Mouse (Mus musculus): ENCODE results near the gene Mt1. TPM values are rescaled to one million over a fixed set of nuclear protein-coding genes. Genes with fewer than 3 reads are reported as not detected.

Mt1 gene
- polyA plus RNA-seq, 1 experiment from 2014 or later: 858 TPM

GRCm38 (mm10) chr8:94209639-94210038, 30.8 kb downstream of the Mt1 start:
- Histone ChIP-seq H3K4me3 (ENCODE audit: low read depth, low read length) (no peak overlapping the region), H3K9me3 (ENCODE audit: low read length) (no peaks in the 10 kb centered on the region), H3K27me3 (replicated peaks; ENCODE audit: insufficient read depth, low read length) (no peaks in the 10 kb centered on the region), H3K4me1 (ENCODE audit: insufficient read depth, low read depth, low read length) (0 out of 2 replicates have a peak, but pooled peaks cover 4% of the 10 kb centered on the region), H3K36me3 (ENCODE audit: insufficient read depth, low read length) (no peaks in the 10 kb centered on the region), H3K27ac (ENCODE audit: low read length) (no peak overlapping the region), H3K4me2 (replicated peaks; ENCODE audit: low read depth, low read length) (no peak overlapping the region), H3K9ac (replicated peaks; ENCODE audit: low read depth) (no peak overlapping the region)
- DNase-seq (ENCODE audit: low spot score) (no peak), ATAC-seq (no peak)
- WGBS: 66% methylated on average over 6 of the region's 6 CpGs
- TF ChIP-seq CTCF (IDR thresholded peaks at IDR 0.05) (no peak), EP300 (IDR thresholded peaks at IDR 0.05) (no peak)

GRCm38 (mm10) chr8:94210225-94210624, 31.3 kb downstream of the Mt1 start:
- WGBS: 71% methylated on average over 3 of the region's 3 CpGs
- no peak overlapping the region for H3K27ac ChIP-seq (ENCODE audit: low read length)
- ATAC-seq (no peak), DNase-seq (ENCODE audit: low spot score) (no peak)
- no peaks in the 10 kb centered on the region for H3K36me3 ChIP-seq (ENCODE audit: insufficient read depth, low read length)
- no peak overlapping the region for H3K4me3 ChIP-seq (ENCODE audit: low read depth, low read length)
- TF ChIP-seq EP300 (IDR thresholded peaks at IDR 0.05) (no peak), CTCF (IDR thresholded peaks at IDR 0.05) (no peak)
- no peaks in the 10 kb centered on the region for H3K27me3 ChIP-seq (replicated peaks; ENCODE audit: insufficient read depth, low read length)
- no peaks in the 10 kb centered on the region for H3K9me3 ChIP-seq (ENCODE audit: low read length)
- H3K9ac ChIP-seq (replicated peaks; ENCODE audit: low read depth): no peak overlapping the region
- H3K4me2 ChIP-seq (replicated peaks; ENCODE audit: low read depth, low read length): no peak overlapping the region
- 0 out of 2 replicates have a peak, but pooled peaks cover 7% of the 10 kb centered on the region for H3K4me1 ChIP-seq (ENCODE audit: insufficient read depth, low read depth, low read length)

GRCm38 (mm10) chr8:94213819-94214218, 34.9 kb downstream of the Mt1 start:
- Histone ChIP-seq H3K36me3 (ENCODE audit: insufficient read depth, low read length) (no peaks in the 10 kb centered on the region), H3K4me3 (ENCODE audit: low read depth, low read length) (no peak overlapping the region), H3K27me3 (replicated peaks; ENCODE audit: insufficient read depth, low read length) (no peaks in the 10 kb centered on the region), H3K27ac (ENCODE audit: low read length) (peak overlapping the region; percentile 34), H3K9ac (replicated peaks; ENCODE audit: low read depth) (no peak overlapping the region), H3K4me1 (ENCODE audit: insufficient read depth, low read depth, low read length) (0 out of 2 replicates have a peak, but pooled peaks cover 8% of the 10 kb centered on the region), H3K4me2 (replicated peaks; ENCODE audit: low read depth, low read length) (peak overlapping the region; percentile 83), H3K9me3 (ENCODE audit: low read length) (no peaks in the 10 kb centered on the region)
- no peak for TF ChIP-seq CTCF (IDR thresholded peaks at IDR 0.05)
- no peak for TF ChIP-seq EP300 (IDR thresholded peaks at IDR 0.05)
- WGBS: 49% methylated on average over 6 of the region's 6 CpGs
- no peak for DNase-seq (ENCODE audit: low spot score)
- no peak for ATAC-seq

- Histone ChIP-seq H3K4me3 (ENCODE audit: low read depth, low read length) (peak within 1 kb of the TSS; percentile 57), H3K9me3 (ENCODE audit: low read length) (no peaks in the 10 kb centered on the region), H3K27ac (ENCODE audit: low read length) (peak within 1 kb of the TSS; percentile 69), H3K9ac (replicated peaks; ENCODE audit: low read depth) (peak within 1 kb of the TSS; percentile 63), H3K27me3 (replicated peaks; ENCODE audit: insufficient read depth, low read length) (no peaks in the 10 kb centered on the region), H3K36me3 (ENCODE audit: insufficient read depth, low read length) (no peaks in the 10 kb centered on the region), H3K4me1 (ENCODE audit: insufficient read depth, low read depth, low read length) (0 out of 2 replicates have a peak, but pooled peaks cover 8% of the 10 kb centered on the region), H3K4me2 (replicated peaks; ENCODE audit: low read depth, low read length) (peak within 1 kb of the TSS; percentile 83)
- ATAC-seq (peak; percentile 99), DNase-seq (ENCODE audit: low spot score) (peak; percentile 98)
- under 1% methylated on average over 68 of the region's 68 CpGs for WGBS
- TF ChIP-seq EP300 (IDR thresholded peaks at IDR 0.05) (no peak), CTCF (IDR thresholded peaks at IDR 0.05) (no peak)
These were observed 35.6 kb downstream of the Mt1 start, which contains the start of gene Nup93 for GRCm38 (mm10) chr8:94214252-94215173. Gene Nup93 (plus strand): TSS chr8:94214564.

- H3K9ac ChIP-seq (replicated peaks; ENCODE audit: low read depth): no peak overlapping the region
- no peak for TF ChIP-seq CTCF (IDR thresholded peaks at IDR 0.05)
- TF ChIP-seq EP300 (IDR thresholded peaks at IDR 0.05): no peak
- no peaks in the 10 kb centered on the region for H3K9me3 ChIP-seq (ENCODE audit: low read length)
- no peaks in the 10 kb centered on the region for H3K36me3 ChIP-seq (ENCODE audit: insufficient read depth, low read length)
- H3K27me3 ChIP-seq (replicated peaks; ENCODE audit: insufficient read depth, low read length): no peaks in the 10 kb centered on the region
- ATAC-seq (no peak), DNase-seq (ENCODE audit: low spot score) (no peak)
- no peak overlapping the region for H3K4me2 ChIP-seq (replicated peaks; ENCODE audit: low read depth, low read length)
- H3K4me1 ChIP-seq (ENCODE audit: insufficient read depth, low read depth, low read length): no peaks in the 10 kb centered on the region
- H3K27ac ChIP-seq (ENCODE audit: low read length): no peak overlapping the region
- WGBS: 88% methylated on average over 7 of the region's 7 CpGs
- H3K4me3 ChIP-seq (ENCODE audit: low read depth, low read length): no peak overlapping the region
These were observed 48.6 kb downstream of the Mt1 start for GRCm38 (mm10) chr8:94227381-94227939.

Other genes with a start within 250 kb of the Mt1 start
- 57.4 and 61.6 TPM in 2 replicates for gene Amfr, start 166.2 kb upstream of the Mt1 start, polyA plus RNA-seq (2015; fragmentation: Nextera tagmentation; extraction: Ambion mirVana)
- 53.9 and 55.0 TPM in 2 replicates for gene Nudt21, start 142.1 kb upstream of the Mt1 start, polyA plus RNA-seq (2015; fragmentation: Nextera tagmentation; extraction: Ambion mirVana)
- gene Ogfod1, start 141.9 kb upstream of the Mt1 start, polyA plus RNA-seq (2015; fragmentation: Nextera tagmentation; extraction: Ambion mirVana): 6.1 and 7.0 TPM in 2 replicates
- gene Bbs2, start 80.2 kb upstream of the Mt1 start, polyA plus RNA-seq (2015; fragmentation: Nextera tagmentation; extraction: Ambion mirVana): 7.3 and 9.5 TPM in 2 replicates
- not detected in 2 replicates for gene Mt4, start 41.9 kb upstream of the Mt1 start, polyA plus RNA-seq (2015; fragmentation: Nextera tagmentation; extraction: Ambion mirVana)
- 2.6 TPM in 2 replicates for gene Mt3, start 26.5 kb upstream of the Mt1 start, polyA plus RNA-seq (2015; fragmentation: Nextera tagmentation; extraction: Ambion mirVana)
- gene Mt2, start 6.4 kb upstream of the Mt1 start, polyA plus RNA-seq (2015; fragmentation: Nextera tagmentation; extraction: Ambion mirVana): 143 and 159 TPM in 2 replicates
- 26.7 and 27.1 TPM in 2 replicates for gene Nup93, start 35.5 kb downstream of the Mt1 start, polyA plus RNA-seq (2015; fragmentation: Nextera tagmentation; extraction: Ambion mirVana)
- 0.11 and 0.12 TPM in 2 replicates for gene Slc12a3, start 150.1 kb downstream of the Mt1 start, polyA plus RNA-seq (2015; fragmentation: Nextera tagmentation; extraction: Ambion mirVana)
- gene Herpud1, start 207.4 kb downstream of the Mt1 start, polyA plus RNA-seq (2015; fragmentation: Nextera tagmentation; extraction: Ambion mirVana): 179 and 217 TPM in 2 replicates

All from lung, postnatal 0 days (tissue).